Mouse (Mus musculus) lung, adult 2 months (tissue): ENCODE results near the gene Card6. TPM values are rescaled to one million over a fixed set of nuclear protein-coding genes. Genes with fewer than 3 reads are reported as not detected.
A peak's percentile ranks its signal among the peaks of the same experiment; 100 is the strongest.

Experiments used
- DNase-seq: peaks from one replicate; pipeline ENCODE4 v3.0.0; 2022
- H3K4me1 ChIP-seq: fragments of 200-500 bp; 2 replicates; pipeline ENCODE4 v1.6.1; 2011; ENCODE audit warnings: low read length; ENCODE audit not compliant: control insufficient read depth, insufficient read depth
- H3K4me3 ChIP-seq: fragments of 200-500 bp; replicated peaks from 2 replicates; pipeline ENCODE3; 2011; ENCODE audit warnings: low read depth, mild to moderate bottlenecking, control low read depth, low read length; ENCODE audit errors: extremely low read depth
- CTCF ChIP-seq: fragments of 200-500 bp; IDR thresholded peaks from 2 replicates; pipeline ENCODE4 v1.5.1; 2011; ENCODE audit warnings: mild to moderate bottlenecking, low read length, control low read depth; ENCODE audit not compliant: insufficient read depth
- POLR2A ChIP-seq: fragments of 200-500 bp; IDR thresholded peaks from 2 replicates; pipeline ENCODE4 v1.6.1; 2011; ENCODE audit warnings: low read depth, mild to moderate bottlenecking, control low read depth, low read length, borderline replicate concordance; ENCODE audit errors: extremely low read depth
- WGBS: fragments of 180-500 bp; shearing (Covaris S2); methylation state at CpG from one replicate; pipeline ENCODE4 v1.1.7; 2018; 5-methylcytosine and 5-hydroxymethylcytosine counted together
- polyA plus RNA-seq: library from polyadenylated mRNA; depleted of rRNA; stranded (reverse); fragments of >200 nt; gene quantifications from 2 replicates; pipeline ENCODE4 v1.2.3, GENCODE M21; 2012; rRNA removed

The Card6 gene
- 3.1 and 3.3 TPM in 2 replicates for polyA plus RNA-seq

DNA sequence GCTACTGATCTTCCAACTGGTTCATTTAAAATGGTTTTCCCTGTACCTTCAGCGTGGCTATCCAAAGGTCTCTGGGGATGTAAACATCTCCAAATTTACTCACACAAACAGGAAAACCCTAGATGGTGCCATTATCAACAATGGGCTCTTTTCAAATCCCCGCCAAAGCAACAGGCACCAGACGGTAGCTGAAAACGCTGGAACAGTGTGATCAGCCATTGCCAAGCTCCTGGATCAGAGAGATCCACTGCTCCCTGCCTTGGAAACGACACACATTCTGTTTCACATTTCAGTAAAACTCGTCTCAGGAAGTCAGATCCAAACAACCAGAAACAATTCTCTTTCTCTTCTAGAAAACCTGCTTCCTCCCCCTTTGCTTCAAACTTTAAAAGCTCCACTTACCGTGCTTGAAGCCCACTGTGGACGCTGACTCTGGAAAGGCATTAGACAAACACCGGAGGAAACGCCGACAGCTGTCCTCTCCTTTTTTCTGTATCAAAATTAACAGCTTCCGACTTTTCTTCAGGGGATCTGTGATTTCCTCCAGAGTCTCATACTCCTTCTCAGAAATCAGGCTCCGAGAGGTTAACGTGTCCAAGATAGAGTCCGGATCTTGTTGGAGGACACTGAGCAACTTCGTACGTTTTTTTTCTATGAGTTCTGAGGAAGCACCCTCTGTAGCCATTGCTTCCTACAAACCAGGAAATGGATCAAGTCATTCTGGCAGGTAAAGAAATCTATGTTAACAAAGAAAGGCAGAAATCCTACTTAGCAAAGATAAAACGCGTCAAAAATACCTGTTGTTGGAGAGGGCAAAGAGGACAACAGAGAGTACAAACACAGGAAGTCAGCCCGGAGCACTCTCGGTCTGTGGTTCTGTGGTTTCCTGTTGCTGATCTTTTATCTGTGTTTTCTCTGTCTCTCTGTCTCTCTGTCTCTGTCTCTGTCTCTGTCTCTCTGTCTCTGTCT is at the start of gene Card6:
TSS of gene Card6 (minus strand) at position 854 of the 969 bp plus-strand sequence.
- H3K4me3 ChIP-seq = peak within 1 kb of the TSS; percentile 60
- DNase-seq = peak; percentile 30
- 12% methylated on average over 21 of the region's 21 CpGs for WGBS
- no peaks in the 10 kb centered on the region; the same call in 1 of the 2 replicates for H3K4me1 ChIP-seq
- TF ChIP-seq POLR2A = no peak

DNA sequence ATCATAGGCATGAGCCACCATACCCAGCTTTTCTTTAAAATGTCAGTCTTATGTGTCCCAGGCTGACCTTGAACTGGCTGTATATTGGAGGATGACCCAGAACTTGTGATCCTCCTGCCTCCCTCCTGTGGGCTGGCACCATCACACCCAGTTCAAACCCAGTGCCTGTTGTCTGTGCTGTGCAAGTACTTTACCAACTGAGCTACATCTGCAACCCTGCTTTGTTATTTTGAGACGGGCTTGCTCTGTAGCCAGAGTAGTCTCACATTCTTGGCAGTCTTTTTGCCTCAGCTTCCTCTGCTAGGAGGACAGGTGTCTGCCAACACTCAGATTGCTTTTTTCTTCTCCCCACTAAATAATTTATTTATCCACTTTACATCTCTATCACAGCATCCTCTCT is 49.0 kb upstream of the Card6 start:
- no peak for DNase-seq
- 30% methylated on average over 1 of the region's 1 CpGs for WGBS
- Histone ChIP-seq H3K4me1 (peaks cover 15% of the 10 kb centered on the region), H3K4me3 (no peak overlapping the region)
- TF ChIP-seq CTCF (no peak), POLR2A (no peak)

GRCm38 (mm10) chr15:5156355-5156754 is 48.0 kb upstream of the Card6 start:
- TF ChIP-seq POLR2A = no peak
- no peak for TF ChIP-seq CTCF
- 68% methylated on average over 4 of the region's 4 CpGs for WGBS
- peaks cover 15% of the 10 kb centered on the region for H3K4me1 ChIP-seq
- DNase-seq = no peak
- H3K4me3 ChIP-seq = no peak overlapping the region

GRCm38 (mm10) chr15:5155093-5155492 is 46.8 kb upstream of the Card6 start:
- DNase-seq = no peak
- Histone ChIP-seq H3K4me3 (no peak overlapping the region), H3K4me1 (peaks cover 15% of the 10 kb centered on the region)
- TF ChIP-seq POLR2A (no peak), CTCF (no peak)
- WGBS = 66% methylated on average over 5 of the region's 5 CpGs

GRCm38 (mm10) chr15:5154621-5155020 is 46.3 kb upstream of the Card6 start:
- TF ChIP-seq CTCF (no peak), POLR2A (no peak)
- no peak for DNase-seq
- H3K4me3 ChIP-seq = no peak overlapping the region
- WGBS = 62% methylated on average over 9 of the region's 9 CpGs
- peaks cover 15% of the 10 kb centered on the region for H3K4me1 ChIP-seq

GRCm38 (mm10) chr15:5152171-5152570 is 43.8 kb upstream of the Card6 start:
- 94% methylated on average over 6 of the region's 6 CpGs for WGBS
- peaks cover 3% of the 10 kb centered on the region; the same call in 1 of the 2 replicates for H3K4me1 ChIP-seq

DNA sequence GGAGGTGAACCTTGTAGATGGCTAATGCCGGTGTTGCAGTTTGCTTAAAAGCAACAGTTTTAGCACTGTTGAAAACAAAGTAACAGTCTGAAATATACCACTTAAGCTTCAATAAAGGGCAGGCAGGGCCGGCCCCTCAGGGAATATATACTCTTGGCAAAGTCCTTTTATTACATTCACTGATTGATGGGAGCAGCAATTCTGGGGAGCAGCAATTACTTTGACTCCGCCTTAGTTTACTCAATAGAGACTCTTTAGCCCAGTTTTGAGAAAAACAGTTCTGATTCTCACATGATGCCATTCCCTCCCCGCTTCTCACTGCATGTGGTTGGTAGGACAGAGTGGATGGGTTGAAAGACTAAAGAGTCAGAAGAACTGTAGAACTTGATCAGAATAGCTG is 40.8 kb upstream of the Card6 start:
- 70% methylated on average over 4 of the region's 4 CpGs for WGBS
- DNase-seq = no peak

More at GRCm38 (mm10) chr15:5152171-5152570, 43.8 kb upstream of the Card6 start:
- TF ChIP-seq POLR2A = no peak
- no peak for TF ChIP-seq CTCF
- H3K4me3 ChIP-seq = no peak overlapping the region
- DNase-seq = no peak

DNA sequence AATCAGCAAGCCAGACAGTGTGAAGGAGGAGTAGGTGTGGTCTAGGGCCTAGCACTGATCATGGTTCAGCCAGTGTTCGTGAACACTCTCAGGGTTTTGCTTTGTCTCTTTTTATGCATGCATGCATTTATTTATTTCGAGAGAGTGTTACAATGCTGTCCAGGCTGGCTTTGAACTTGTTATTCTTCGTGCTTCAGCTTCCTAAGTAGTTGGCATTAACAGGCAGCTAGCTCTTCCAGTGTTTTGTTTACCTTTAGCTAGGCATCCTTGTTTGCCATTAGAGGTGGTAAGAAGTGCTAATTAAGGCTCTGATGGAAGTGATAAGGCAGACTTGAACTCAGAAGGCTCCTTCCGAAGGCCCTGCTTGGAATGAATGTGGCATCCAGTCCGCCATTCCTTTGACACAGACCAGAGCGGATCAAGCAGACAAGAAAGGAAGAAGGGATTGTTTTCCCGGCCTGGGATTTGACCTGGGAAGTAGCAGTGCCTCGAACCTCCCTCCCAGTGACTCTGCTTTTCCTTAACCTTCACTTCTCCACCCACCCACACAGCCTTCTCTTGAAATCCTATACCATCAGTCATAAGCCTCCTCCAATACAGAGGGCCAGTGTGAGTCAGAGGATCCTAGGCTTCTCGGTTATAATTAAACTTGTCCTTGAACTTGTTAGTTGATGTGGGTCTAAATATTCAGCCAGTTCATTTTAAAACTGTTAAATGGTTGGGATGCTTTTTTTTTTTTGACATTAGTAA is 37.0 kb upstream of the Card6 start:
- peaks cover 5% of the 10 kb centered on the region; the same call in 1 of the 2 replicates for H3K4me1 ChIP-seq
- 40% methylated on average over 9 of the region's 9 CpGs for WGBS
- TF ChIP-seq CTCF = no peak
- TF ChIP-seq POLR2A = no peak
- no peak for DNase-seq
- H3K4me3 ChIP-seq = no peak overlapping the region

More for the DNA sequence above, 40.8 kb upstream of the Card6 start:
- TF ChIP-seq POLR2A = no peak
- no peak for TF ChIP-seq CTCF
- Histone ChIP-seq H3K4me3 (no peak overlapping the region), H3K4me1 (peaks cover 5% of the 10 kb centered on the region; the same call in 1 of the 2 replicates)

GRCm38 (mm10) chr15:5144021-5144778 is 35.9 kb upstream of the Card6 start:
- WGBS = 2% methylated on average over 61 of the region's 61 CpGs
- no peak for TF ChIP-seq POLR2A
- no peak for TF ChIP-seq CTCF
- Histone ChIP-seq H3K4me1 (peaks cover 5% of the 10 kb centered on the region; the same call in 1 of the 2 replicates), H3K4me3 (peak overlapping the region; percentile 94)
- DNase-seq = no peak
